Mouse (Mus musculus) kidney, embryonic 14.5 days (tissue): ENCODE data around the gene Myo1f. TPM values are rescaled to one million over a fixed set of nuclear protein-coding genes. Genes with fewer than 3 reads are reported as not detected.

Source experiments
- ATAC-seq: fragments of 200-750 bp; cut with Nextera tagmentation; 2 replicates; pipeline ENCODE4 v1.8.0; 2017; ENCODE audit warnings: moderate number of reproducible peaks, mild to moderate bottlenecking, moderate TSS enrichment, moderate library complexity; ENCODE audit not compliant: low FRiP score, low TSS enrichment
- H3K27ac ChIP-seq: fragments of 300-500 bp; sonication (generic); 2 replicates; pipeline ENCODE4 v1.5.1; 2014; ENCODE audit warnings: low read depth, mild to moderate bottlenecking, low read length, moderate library complexity, mixed read lengths
- H3K27me3 ChIP-seq: fragments of 300-500 bp; sonication (generic); 2 replicates; pipeline ENCODE4 v1.6.1; 2014; ENCODE audit warnings: mild to moderate bottlenecking, low read length; ENCODE audit not compliant: control insufficient read depth, insufficient read depth
- H3K36me3 ChIP-seq: fragments of 300-500 bp; sonication (generic); 2 replicates; pipeline ENCODE4 v1.6.1; 2014; ENCODE audit warnings: low read length, mixed read lengths; ENCODE audit not compliant: control insufficient read depth, insufficient read depth
- H3K4me1 ChIP-seq: fragments of 300-500 bp; sonication (generic); 2 replicates; pipeline ENCODE4 v1.6.1; 2014; ENCODE audit warnings: low read length, mixed read lengths; ENCODE audit not compliant: control insufficient read depth, insufficient read depth
- H3K4me2 ChIP-seq: fragments of 300-500 bp; sonication (generic); replicated peaks from 2 replicates; pipeline ENCODE4 v1.6.1; 2014; ENCODE audit warnings: low read depth, mild to moderate bottlenecking, low read length
- H3K4me3 ChIP-seq: fragments of 300-500 bp; sonication (generic); 2 replicates; pipeline ENCODE4 v1.5.1; 2014; ENCODE audit warnings: mild to moderate bottlenecking, low read length
- H3K9ac ChIP-seq: fragments of 300-500 bp; sonication (generic); 2 replicates; pipeline ENCODE4 v1.6.1; 2014; ENCODE audit warnings: low read depth, mild to moderate bottlenecking, low read length, moderate library complexity
- H3K9me3 ChIP-seq: fragments of 300-500 bp; sonication (generic); 2 replicates; pipeline ENCODE4 v1.6.1; 2016; ENCODE audit warnings: low read length; ENCODE audit not compliant: control insufficient read depth
- WGBS: fragments of 180-500 bp; shearing (Covaris S2); extraction: QIAGEN DNeasy Blood & Tissue Kit; methylation state at CpG from one replicate; pipeline ENCODE4 v1.1.7; 2014; 5-methylcytosine and 5-hydroxymethylcytosine counted together
- polyA plus RNA-seq: library from polyadenylated mRNA; unstranded; fragments of >200 nt; fragmentation: Nextera tagmentation; extraction: Ambion mirVana; gene quantifications from 2 replicates; pipeline ENCODE4 v1.2.1, GENCODE M21; 2014

The Myo1f gene
- polyA plus RNA-seq, 1 experiment from 2014 or later = 2.3 TPM

DNA sequence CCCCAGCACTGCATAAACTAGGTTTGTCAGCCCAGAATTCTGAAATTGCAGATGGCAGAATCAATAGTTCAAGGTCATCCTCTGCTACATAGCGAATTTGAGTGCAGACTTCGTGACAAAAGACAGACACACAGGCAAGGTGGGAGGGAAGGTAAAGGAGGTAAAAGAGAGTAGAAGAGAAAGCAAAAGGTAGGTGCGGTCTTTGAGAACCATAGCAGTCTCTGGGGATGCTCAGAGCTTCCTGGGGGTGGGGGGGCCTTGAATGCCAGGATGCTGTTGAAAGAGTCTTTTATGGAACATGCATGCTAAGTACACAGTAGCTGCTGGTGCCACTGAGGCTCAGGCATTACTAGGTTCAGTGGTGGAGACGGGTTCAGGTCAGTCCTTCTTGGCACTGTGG, 2.4 kb downstream of the Myo1f start:
- H3K4me3 ChIP-seq = no peak overlapping the region
- ATAC-seq = no peak
- WGBS = 83% methylated on average over 4 of the region's 4 CpGs
- no peaks in the 10 kb centered on the region for H3K27me3 ChIP-seq
- no peaks in the 10 kb centered on the region for H3K4me1 ChIP-seq
- H3K4me2 ChIP-seq = no peak overlapping the region
- no peak overlapping the region for H3K9ac ChIP-seq
- H3K27ac ChIP-seq = no peak overlapping the region
- no peaks in the 10 kb centered on the region; the same call in 1 of the 2 replicates for H3K36me3 ChIP-seq
- H3K9me3 ChIP-seq = no peaks in the 10 kb centered on the region

DNA sequence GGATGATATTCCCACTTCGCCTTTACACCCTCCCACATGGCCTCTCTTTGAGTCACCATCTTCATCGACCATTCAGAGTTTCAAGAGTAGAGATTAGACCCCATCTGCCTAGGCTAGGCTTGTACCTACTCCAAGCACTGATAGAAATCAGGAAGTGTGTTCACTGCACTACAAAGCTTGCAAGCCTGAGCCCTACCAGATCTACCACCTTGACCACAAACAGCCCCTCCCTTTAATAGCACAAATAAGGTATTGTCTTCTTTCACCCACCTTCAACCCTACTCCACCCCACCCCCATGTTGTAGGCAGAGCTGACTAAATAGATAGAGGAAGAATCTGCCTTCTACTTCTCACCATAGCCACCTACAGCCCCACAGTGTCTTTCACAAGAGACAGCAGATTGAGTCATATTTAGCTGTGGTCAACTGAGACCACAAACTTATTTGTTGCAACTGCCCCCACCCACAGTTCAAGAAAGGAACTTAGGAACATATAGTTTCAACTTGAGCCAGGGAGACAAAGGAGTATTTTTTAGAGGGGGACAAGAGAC, 8.1 kb downstream of the Myo1f start:
- Histone ChIP-seq H3K4me2 (no peak overlapping the region), H3K4me3 (no peak overlapping the region), H3K4me1 (no peaks in the 10 kb centered on the region), H3K36me3 (no peaks in the 10 kb centered on the region), H3K9ac (no peak overlapping the region), H3K27ac (no peak overlapping the region), H3K9me3 (no peaks in the 10 kb centered on the region), H3K27me3 (no peaks in the 10 kb centered on the region; the same call in 1 of the 2 replicates)
- no peak for ATAC-seq
- WGBS = 78% methylated on average over 2 of the region's 2 CpGs

DNA sequence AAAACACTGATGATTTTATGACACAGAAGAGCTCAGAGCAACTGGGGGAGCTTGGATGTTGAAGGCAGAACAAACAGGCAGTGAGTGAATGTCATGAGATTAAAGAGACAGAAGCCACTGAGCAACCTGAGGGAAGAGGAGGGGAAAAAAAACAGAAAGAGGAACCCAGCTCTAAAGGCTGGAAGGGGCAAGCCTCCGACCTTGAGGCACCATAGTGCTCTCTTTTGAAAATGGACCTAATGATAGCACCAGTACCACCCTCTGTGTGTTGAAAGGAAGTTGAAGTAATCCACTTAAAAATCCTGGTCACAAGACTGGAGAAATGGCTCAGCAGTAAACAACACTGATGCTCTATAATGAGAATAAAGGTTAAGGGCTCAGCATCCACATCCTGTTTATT, 9.1 kb downstream of the Myo1f start:
- H3K36me3 ChIP-seq = no peaks in the 10 kb centered on the region
- no peak overlapping the region for H3K4me2 ChIP-seq
- ATAC-seq = no peak
- H3K9ac ChIP-seq = no peak overlapping the region
- H3K9me3 ChIP-seq = no peaks in the 10 kb centered on the region
- no peak overlapping the region for H3K27ac ChIP-seq
- no peak overlapping the region for H3K4me3 ChIP-seq
- WGBS = 48% methylated on average over 1 of the region's 1 CpGs
- no peaks in the 10 kb centered on the region for H3K4me1 ChIP-seq
- H3K27me3 ChIP-seq = no peaks in the 10 kb centered on the region; the same call in 1 of the 2 replicates

DNA sequence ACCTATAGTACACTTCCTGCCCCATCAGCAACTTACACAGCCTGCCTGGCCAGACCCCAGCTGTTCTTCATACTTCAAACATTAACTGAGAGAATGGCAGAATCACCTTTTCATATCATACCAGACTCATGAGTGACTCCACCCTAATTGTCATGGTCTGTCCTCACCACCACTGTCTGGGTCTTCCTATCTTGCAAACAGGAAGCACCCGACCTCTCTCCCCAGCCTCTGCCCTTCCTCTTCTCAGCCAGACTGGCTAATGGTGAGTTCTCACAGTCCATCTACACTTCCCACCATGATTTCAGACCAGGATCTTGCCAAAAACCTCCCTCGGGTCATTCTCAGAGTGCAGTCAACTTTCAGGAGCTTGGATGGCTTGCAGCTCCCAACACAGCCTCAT, 10.7 kb downstream of the Myo1f start:
- Histone ChIP-seq H3K27ac (no peak overlapping the region), H3K9me3 (no peaks in the 10 kb centered on the region), H3K4me1 (no peaks in the 10 kb centered on the region), H3K4me2 (no peak overlapping the region), H3K36me3 (no peaks in the 10 kb centered on the region), H3K9ac (no peak overlapping the region), H3K27me3 (no peaks in the 10 kb centered on the region; the same call in 1 of the 2 replicates), H3K4me3 (no peak overlapping the region)
- 87% methylated on average over 2 of the region's 2 CpGs for WGBS
- ATAC-seq = no peak

DNA sequence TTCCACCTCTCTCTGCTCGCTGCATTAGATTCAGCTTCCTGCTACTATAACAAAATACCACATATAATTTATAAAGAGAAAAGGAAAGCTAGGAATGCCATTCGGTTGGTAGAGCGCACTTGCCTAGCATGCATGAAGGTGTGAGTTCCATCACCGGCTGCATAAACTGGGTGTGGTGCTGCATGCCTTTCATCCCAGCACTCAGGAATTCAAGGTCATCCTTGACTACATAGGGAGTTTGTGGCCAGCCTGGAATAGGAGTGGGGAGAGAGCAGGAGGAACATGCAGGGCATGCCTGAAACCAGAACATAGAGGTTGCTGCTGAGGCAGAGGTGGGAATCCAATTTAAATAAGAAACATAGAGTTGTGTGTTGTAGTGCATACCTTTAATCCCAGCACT, 28.6 kb downstream of the Myo1f start:
- H3K27me3 ChIP-seq = no peaks in the 10 kb centered on the region
- H3K9me3 ChIP-seq = no peaks in the 10 kb centered on the region
- ATAC-seq = no peak
- no peaks in the 10 kb centered on the region for H3K36me3 ChIP-seq
- H3K9ac ChIP-seq = no peak overlapping the region
- H3K27ac ChIP-seq = no peak overlapping the region
- H3K4me3 ChIP-seq = no peak overlapping the region
- WGBS = 88% methylated on average over 4 of the region's 4 CpGs
- no peak overlapping the region for H3K4me2 ChIP-seq
- H3K4me1 ChIP-seq = no peaks in the 10 kb centered on the region

DNA sequence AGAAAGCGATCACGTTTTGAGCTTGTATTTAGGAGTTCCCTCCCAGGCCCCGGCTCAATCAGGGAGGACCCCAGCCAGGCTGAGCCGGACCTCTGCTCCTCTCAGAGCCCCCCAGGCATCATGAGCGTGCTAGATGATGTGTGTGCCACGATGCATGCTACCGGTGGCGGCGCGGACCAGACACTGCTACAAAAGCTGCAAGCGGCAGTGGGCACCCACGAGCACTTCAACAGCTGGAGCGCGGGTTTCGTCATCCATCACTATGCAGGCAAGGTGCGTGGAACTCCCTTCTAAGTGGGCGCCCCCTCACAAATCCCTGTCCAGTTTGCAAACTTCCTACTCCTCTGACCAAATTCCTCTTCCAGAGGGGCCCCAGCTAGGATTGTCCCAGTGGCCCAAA, 30.5 kb downstream of the Myo1f start:
- 63% methylated on average over 17 of the region's 17 CpGs for WGBS
- H3K9ac ChIP-seq = no peak overlapping the region

DNA sequence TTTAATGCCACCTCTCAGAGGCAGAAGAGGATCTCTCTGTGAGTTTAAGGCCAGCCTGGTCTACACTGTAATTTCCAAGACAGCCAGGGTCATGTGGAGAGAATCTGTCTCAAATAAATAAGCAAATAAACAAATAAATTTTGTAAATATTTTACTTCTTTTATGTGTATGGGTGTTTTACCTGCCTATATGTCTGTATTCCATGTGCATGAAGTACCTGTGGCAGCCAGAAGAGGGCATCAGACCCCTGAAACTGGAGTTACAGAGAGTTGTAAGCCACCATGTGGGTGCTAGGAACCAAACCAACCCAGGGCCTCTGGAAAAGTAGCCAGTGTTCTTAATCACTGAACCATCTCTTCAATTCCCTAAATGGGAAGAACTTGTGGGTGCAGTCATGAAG, 41.8 kb downstream of the Myo1f start:
- Histone ChIP-seq H3K9ac (no peak overlapping the region), H3K9me3 (no peaks in the 10 kb centered on the region), H3K27ac (no peak overlapping the region), H3K4me3 (no peak overlapping the region), H3K36me3 (no peaks in the 10 kb centered on the region), H3K4me2 (no peak overlapping the region), H3K27me3 (no peaks in the 10 kb centered on the region), H3K4me1 (no peaks in the 10 kb centered on the region)
- ATAC-seq = no peak

More for the DNA sequence above, 30.5 kb downstream of the Myo1f start:
- no peaks in the 10 kb centered on the region for H3K9me3 ChIP-seq
- no peaks in the 10 kb centered on the region for H3K4me1 ChIP-seq
- no peaks in the 10 kb centered on the region for H3K27me3 ChIP-seq
- H3K4me3 ChIP-seq = no peak overlapping the region
- H3K27ac ChIP-seq = no peak overlapping the region
- no peak overlapping the region for H3K4me2 ChIP-seq
- no peaks in the 10 kb centered on the region for H3K36me3 ChIP-seq
- ATAC-seq = no peak

DNA sequence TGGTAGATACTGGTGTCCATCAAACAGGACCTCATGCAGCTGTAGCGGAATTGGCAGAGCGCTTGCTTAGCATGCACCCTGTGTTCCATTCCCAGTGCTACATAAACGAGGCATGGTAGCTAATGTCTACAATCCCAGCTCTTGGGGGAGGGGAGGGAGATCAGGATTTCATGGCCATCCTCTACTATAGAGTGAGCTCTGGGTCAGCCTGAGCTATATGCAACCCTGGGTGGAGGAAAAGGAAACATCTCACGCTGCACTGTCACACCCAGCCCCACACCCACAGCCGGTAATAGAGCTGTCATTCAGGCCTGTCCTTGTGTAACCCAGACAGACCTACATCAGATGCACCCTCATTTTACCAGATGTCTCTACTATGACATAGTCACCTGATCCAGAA, 43.0 kb downstream of the Myo1f start:
- no peak overlapping the region for H3K4me2 ChIP-seq
- H3K27ac ChIP-seq = no peak overlapping the region
- no peaks in the 10 kb centered on the region for H3K9me3 ChIP-seq
- H3K4me1 ChIP-seq = no peaks in the 10 kb centered on the region
- no peak for ATAC-seq
- no peak overlapping the region for H3K4me3 ChIP-seq
- H3K27me3 ChIP-seq = no peaks in the 10 kb centered on the region
- 95% methylated on average over 5 of the region's 5 CpGs for WGBS
- no peaks in the 10 kb centered on the region for H3K36me3 ChIP-seq
- H3K9ac ChIP-seq = no peak overlapping the region

DNA sequence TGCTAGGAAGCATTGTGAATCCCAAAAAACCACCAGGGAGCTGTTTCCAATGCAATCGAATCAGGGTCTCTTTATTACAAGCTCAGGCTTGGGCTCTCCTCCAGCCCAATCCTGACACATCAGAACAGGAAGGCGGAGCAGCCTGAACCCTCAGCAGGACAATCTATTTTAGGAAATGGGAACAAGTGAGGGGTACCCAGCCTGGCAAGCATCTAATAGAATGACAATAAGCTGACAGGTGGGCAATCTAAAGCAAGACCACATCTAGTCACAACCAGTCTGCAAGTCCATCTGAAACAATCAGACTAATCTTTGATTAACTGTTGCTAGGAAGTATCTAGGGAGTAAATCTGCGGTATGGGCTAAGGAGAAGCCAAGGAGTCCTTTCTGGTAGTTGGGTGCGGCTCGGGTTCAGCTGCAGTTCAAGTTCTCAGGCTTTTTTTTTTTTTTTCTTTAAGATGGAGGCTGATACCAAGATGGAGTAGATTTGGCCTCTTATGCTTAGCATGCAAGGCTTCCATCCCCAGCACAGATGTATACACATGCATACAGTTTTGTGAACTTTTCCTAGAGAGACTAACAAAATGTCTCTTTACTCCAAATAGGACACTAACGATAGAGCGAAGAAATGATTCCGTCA, 44.4 kb downstream of the Myo1f start:
- Histone ChIP-seq H3K4me2 (no peak overlapping the region), H3K4me1 (no peaks in the 10 kb centered on the region), H3K36me3 (no peaks in the 10 kb centered on the region), H3K4me3 (no peak overlapping the region), H3K9me3 (no peaks in the 10 kb centered on the region), H3K27me3 (no peaks in the 10 kb centered on the region), H3K27ac (no peak overlapping the region), H3K9ac (no peak overlapping the region)
- no peak for ATAC-seq
- WGBS = 85% methylated on average over 8 of the region's 8 CpGs
